Mouse (Mus musculus) lung, postnatal 0 days (tissue): ENCODE results near the gene Adcy6. TPM values are rescaled to one million over a fixed set of nuclear protein-coding genes. Genes with fewer than 3 reads are reported as not detected.

Experiments used
- ATAC-seq: fragments of 200-750 bp; cut with Nextera tagmentation; 2 replicates; pipeline ENCODE4 v1.8.0; 2017; ENCODE audit warnings: moderate library complexity
- DNase-seq: peaks from one replicate; pipeline ENCODE4 v3.0.0-alpha.2; 2016; ENCODE audit warnings: low spot score
- H3K27ac ChIP-seq: fragments of 300-500 bp; sonication (generic); 2 replicates; pipeline ENCODE4 v1.5.1; 2014; ENCODE audit warnings: antibody characterized with exemption, mild to moderate bottlenecking, low read length, mixed read lengths
- H3K27me3 ChIP-seq: fragments of 300-500 bp; sonication (generic); replicated peaks from 2 replicates; pipeline ENCODE4 v1.6.1; 2014; ENCODE audit warnings: low read length, mixed read lengths; ENCODE audit not compliant: insufficient read depth
- H3K36me3 ChIP-seq: fragments of 300-500 bp; sonication (generic); 2 replicates; pipeline ENCODE4 v1.6.1; 2014; ENCODE audit warnings: low read length, mixed read lengths; ENCODE audit not compliant: insufficient read depth
- H3K4me1 ChIP-seq: fragments of 300-500 bp; sonication (generic); 2 replicates; pipeline ENCODE4 v1.6.1; 2014; ENCODE audit warnings: antibody characterized with exemption, low read depth, low read length, mixed read lengths; ENCODE audit not compliant: insufficient read depth
- H3K4me2 ChIP-seq: fragments of 300-500 bp; sonication (generic); replicated peaks from 2 replicates; pipeline ENCODE4 v1.6.1; 2014; ENCODE audit warnings: low read depth, mild to moderate bottlenecking, low read length, moderate library complexity, mixed read lengths
- H3K4me3 ChIP-seq: fragments of 300-500 bp; sonication (generic); 2 replicates; pipeline ENCODE4 v1.5.1; 2014; ENCODE audit warnings: low read depth, low read length
- H3K9ac ChIP-seq: fragments of 300-500 bp; sonication (generic); replicated peaks from 2 replicates; pipeline ENCODE4 v1.6.1; 2014; ENCODE audit warnings: low read depth, mild to moderate bottlenecking
- H3K9me3 ChIP-seq: fragments of 300-500 bp; sonication (generic); 2 replicates; pipeline ENCODE4 v1.6.1; 2016; ENCODE audit warnings: low read length, mixed read lengths
- CTCF ChIP-seq: IDR thresholded peaks from 2 replicates; pipeline ENCODE4 v1.5.1; 2016; ENCODE audit warnings: antibody characterized with exemption, mild to moderate bottlenecking
- EP300 ChIP-seq: IDR thresholded peaks from 2 replicates; pipeline ENCODE4 v1.6.1; 2016; ENCODE audit warnings: antibody characterized with exemption, mild to moderate bottlenecking, control low read depth
- WGBS: fragments of 180-500 bp; shearing (Covaris S2); extraction: QIAGEN DNeasy Blood & Tissue Kit; methylation state at CpG from one replicate; pipeline ENCODE4 v1.1.7; 2014; 5-methylcytosine and 5-hydroxymethylcytosine counted together
- polyA plus RNA-seq: library from polyadenylated mRNA; unstranded; fragments of >200 nt; fragmentation: Nextera tagmentation; extraction: Ambion mirVana; gene quantifications from 2 replicates; pipeline ENCODE4 v1.2.1, GENCODE M21; 2015

Adcy6 gene
- polyA plus RNA-seq, 1 experiment from 2014 or later: 9.2 TPM

- DNase-seq: no peak
- H3K27ac ChIP-seq: no peak overlapping the region
- WGBS: 38% methylated on average over 9 of the region's 9 CpGs
- no peak overlapping the region for H3K4me2 ChIP-seq
- TF ChIP-seq EP300: no peak
- TF ChIP-seq CTCF: no peak
- no peak for ATAC-seq
- H3K9me3 ChIP-seq: no peaks in the 10 kb centered on the region
- H3K36me3 ChIP-seq: no peaks in the 10 kb centered on the region
- H3K4me3 ChIP-seq: no peak overlapping the region
- no peak overlapping the region for H3K9ac ChIP-seq
- H3K4me1 ChIP-seq: no peaks in the 10 kb centered on the region
- H3K27me3 ChIP-seq: no peaks in the 10 kb centered on the region
These were observed 4.7 kb upstream of the Adcy6 start for GRCm38 (mm10) chr15:98614551-98614950.

- no peak for DNase-seq
- Histone ChIP-seq H3K4me2 (no peak overlapping the region), H3K27me3 (no peaks in the 10 kb centered on the region), H3K36me3 (no peaks in the 10 kb centered on the region), H3K9me3 (no peaks in the 10 kb centered on the region), H3K4me3 (no peak overlapping the region), H3K9ac (no peak overlapping the region), H3K27ac (no peak overlapping the region), H3K4me1 (peaks cover 2% of the 10 kb centered on the region)
- ATAC-seq: no peak
- TF ChIP-seq EP300 (no peak), CTCF (no peak)
- 99% methylated on average over 3 of the region's 3 CpGs for WGBS
These were observed 2.4 kb upstream of the Adcy6 start for GRCm38 (mm10) chr15:98612229-98612628.

GRCm38 (mm10) chr15:98610131-98610633 is 306 bp upstream of the Adcy6 start:
- H3K4me3 ChIP-seq: peak overlapping the region; percentile 88
- H3K27me3 ChIP-seq: no peaks in the 10 kb centered on the region
- peak overlapping the region; percentile 80 for H3K9ac ChIP-seq
- no peaks in the 10 kb centered on the region for H3K9me3 ChIP-seq
- peak overlapping the region; percentile 93 for H3K4me2 ChIP-seq
- DNase-seq (peak; percentile 71), ATAC-seq (no peak)
- no peaks in the 10 kb centered on the region for H3K36me3 ChIP-seq
- peak overlapping the region; percentile 89 for H3K27ac ChIP-seq
- TF ChIP-seq EP300 (no peak), CTCF (no peak)
- H3K4me1 ChIP-seq: peaks cover 5% of the 10 kb centered on the region
- 6% methylated on average over 12 of the region's 12 CpGs for WGBS

GRCm38 (mm10) chr15:98608784-98609250 is 1.1 kb downstream of the Adcy6 start:
- H3K9me3 ChIP-seq: no peaks in the 10 kb centered on the region
- TF ChIP-seq EP300 (no peak), CTCF (no peak)
- no peaks in the 10 kb centered on the region for H3K27me3 ChIP-seq
- DNase-seq (peak; percentile 46), ATAC-seq (peak; percentile 38)
- 3% methylated on average over 6 of the region's 26 CpGs for WGBS
- H3K27ac ChIP-seq: peak overlapping the region; percentile 89
- peaks cover 5% of the 10 kb centered on the region for H3K4me1 ChIP-seq
- peak overlapping the region; percentile 88 for H3K4me3 ChIP-seq
- H3K36me3 ChIP-seq: 0 out of 2 replicates have a peak, but pooled peaks cover 7% of the 10 kb centered on the region
- peak overlapping the region; percentile 93 for H3K4me2 ChIP-seq
- peak overlapping the region; percentile 80 for H3K9ac ChIP-seq

GRCm38 (mm10) chr15:98608058-98608783 is 1.7 kb downstream of the Adcy6 start:
- TF ChIP-seq EP300 (no peak), CTCF (no peak)
- Histone ChIP-seq H3K4me1 (peaks cover 9% of the 10 kb centered on the region), H3K36me3 (0 out of 2 replicates have a peak, but pooled peaks cover 7% of the 10 kb centered on the region), H3K4me2 (peak overlapping the region; percentile 93), H3K9ac (peak overlapping the region; percentile 80), H3K27ac (peak overlapping the region; percentile 89), H3K4me3 (peak overlapping the region; percentile 88), H3K9me3 (no peaks in the 10 kb centered on the region), H3K27me3 (no peaks in the 10 kb centered on the region)
- DNase-seq (peak; percentile 45), ATAC-seq (no peak)
- WGBS: 8% methylated on average over 10 of the region's 10 CpGs

GRCm38 (mm10) chr15:98607557-98607956 is 2.3 kb downstream of the Adcy6 start:
- no peaks in the 10 kb centered on the region for H3K9me3 ChIP-seq
- no peak overlapping the region for H3K9ac ChIP-seq
- H3K4me2 ChIP-seq: peak overlapping the region; percentile 93
- peak; percentile 11 for ATAC-seq
- H3K4me1 ChIP-seq: peaks cover 15% of the 10 kb centered on the region
- peak overlapping the region; percentile 47; the same call in 1 of the 2 replicates for H3K27ac ChIP-seq
- 4% methylated on average over 4 of the region's 4 CpGs for WGBS
- 0 out of 2 replicates have a peak, but pooled peaks cover 7% of the 10 kb centered on the region for H3K36me3 ChIP-seq
- TF ChIP-seq CTCF (no peak), EP300 (no peak)
- H3K27me3 ChIP-seq: no peaks in the 10 kb centered on the region
- DNase-seq: peak; percentile 66
- H3K4me3 ChIP-seq: peak overlapping the region; percentile 88; the same call in 1 of the 2 replicates
